Mouse (Mus musculus): ENCODE results near the gene Gm28230. TPM values are rescaled to one million over a fixed set of nuclear protein-coding genes. Genes with fewer than 3 reads are reported as not detected.

The Gm28230 gene
- polyA plus RNA-seq, 1 experiment: 0.10 TPM

GRCm38 (mm10) chr2:74727640-74728302, 1.2 kb downstream of the Gm28230 start:
- H3K27me3 ChIP-seq (ENCODE audit: control insufficient read depth, insufficient read depth, low read length): peaks cover 49% of the 10 kb centered on the region
- H3K27ac ChIP-seq (ENCODE audit: insufficient read depth, low read depth, low read length): no peak overlapping the region
- H3K4me1 ChIP-seq (ENCODE audit: control insufficient read depth, insufficient read depth, insufficient read length, low read length): peaks cover 7% of the 10 kb centered on the region
- 30% methylated on average over 25 of the region's 25 CpGs for WGBS
- no peak for TF ChIP-seq POLR2A (IDR thresholded peaks at IDR 0.05; ENCODE audit: low read depth, low read length)
- TF ChIP-seq CTCF (IDR thresholded peaks at IDR 0.05; ENCODE audit: extremely low read depth, insufficient read length, insufficient replicate concordance, low read depth, low read length): no peak
- no peaks in the 10 kb centered on the region for H3K36me3 ChIP-seq (ENCODE audit: control insufficient read depth, insufficient read depth, low read length)
- H3K4me3 ChIP-seq (ENCODE audit: low read depth, low read length): peak overlapping the region; percentile 23; the same call in 1 of the 2 replicates

- TF ChIP-seq POLR2A (IDR thresholded peaks at IDR 0.05; ENCODE audit: low read depth, low read length): no peak
- no peak for TF ChIP-seq CTCF (IDR thresholded peaks at IDR 0.05; ENCODE audit: extremely low read depth, insufficient read length, insufficient replicate concordance, low read depth, low read length)
- 39% methylated on average over 13 of the region's 13 CpGs for WGBS
- Histone ChIP-seq H3K4me1 (ENCODE audit: control insufficient read depth, insufficient read depth, insufficient read length, low read length) (peaks cover 7% of the 10 kb centered on the region), H3K27ac (ENCODE audit: insufficient read depth, low read depth, low read length) (no peak overlapping the region), H3K27me3 (ENCODE audit: control insufficient read depth, insufficient read depth, low read length) (peaks cover 51% of the 10 kb centered on the region), H3K36me3 (ENCODE audit: control insufficient read depth, insufficient read depth, low read length) (no peaks in the 10 kb centered on the region), H3K4me3 (ENCODE audit: low read depth, low read length) (no peak overlapping the region)
These were observed 1.8 kb downstream of the Gm28230 start for GRCm38 (mm10) chr2:74728303-74728680.

- no peak overlapping the region for H3K27ac ChIP-seq (ENCODE audit: insufficient read depth, low read depth, low read length)
- 41% methylated on average over 8 of the region's 8 CpGs for WGBS
These were observed 3.8 kb downstream of the Gm28230 start for GRCm38 (mm10) chr2:74730331-74730730.

GRCm38 (mm10) chr2:74731055-74731454, 4.5 kb downstream of the Gm28230 start:
- peaks cover 70% of the 10 kb centered on the region for H3K27me3 ChIP-seq (ENCODE audit: control insufficient read depth, insufficient read depth, low read length)
- no peak overlapping the region for H3K4me3 ChIP-seq (ENCODE audit: low read depth, low read length)
- no peaks in the 10 kb centered on the region for H3K36me3 ChIP-seq (ENCODE audit: control insufficient read depth, insufficient read depth, low read length)
- H3K27ac ChIP-seq (ENCODE audit: insufficient read depth, low read depth, low read length): no peak overlapping the region
- no peak for TF ChIP-seq CTCF (IDR thresholded peaks at IDR 0.05; ENCODE audit: extremely low read depth, insufficient read length, insufficient replicate concordance, low read depth, low read length)
- peaks cover 3% of the 10 kb centered on the region; the same call in 1 of the 2 replicates for H3K4me1 ChIP-seq (ENCODE audit: control insufficient read depth, insufficient read depth, insufficient read length, low read length)

More at GRCm38 (mm10) chr2:74730331-74730730, 3.8 kb downstream of the Gm28230 start:
- H3K36me3 ChIP-seq (ENCODE audit: control insufficient read depth, insufficient read depth, low read length): no peaks in the 10 kb centered on the region
- H3K4me1 ChIP-seq (ENCODE audit: control insufficient read depth, insufficient read depth, insufficient read length, low read length): peaks cover 3% of the 10 kb centered on the region; the same call in 1 of the 2 replicates
- no peak overlapping the region for H3K4me3 ChIP-seq (ENCODE audit: low read depth, low read length)
- peaks cover 66% of the 10 kb centered on the region for H3K27me3 ChIP-seq (ENCODE audit: control insufficient read depth, insufficient read depth, low read length)
- no peak for TF ChIP-seq POLR2A (IDR thresholded peaks at IDR 0.05; ENCODE audit: low read depth, low read length)
- TF ChIP-seq CTCF (IDR thresholded peaks at IDR 0.05; ENCODE audit: extremely low read depth, insufficient read length, insufficient replicate concordance, low read depth, low read length): no peak

- Histone ChIP-seq H3K27ac (ENCODE audit: insufficient read depth, low read depth, low read length) (no peak overlapping the region), H3K4me1 (ENCODE audit: control insufficient read depth, insufficient read depth, insufficient read length, low read length) (peaks cover 3% of the 10 kb centered on the region; the same call in 1 of the 2 replicates), H3K27me3 (ENCODE audit: control insufficient read depth, insufficient read depth, low read length) (peaks cover 69% of the 10 kb centered on the region), H3K36me3 (ENCODE audit: control insufficient read depth, insufficient read depth, low read length) (no peaks in the 10 kb centered on the region), H3K4me3 (ENCODE audit: low read depth, low read length) (no peak overlapping the region)
- no peak for TF ChIP-seq CTCF (IDR thresholded peaks at IDR 0.05; ENCODE audit: extremely low read depth, insufficient read length, insufficient replicate concordance, low read depth, low read length)
- 31% methylated on average over 9 of the region's 9 CpGs for WGBS
These were observed 5.4 kb downstream of the Gm28230 start for GRCm38 (mm10) chr2:74731799-74732512.

- no peaks in the 10 kb centered on the region for H3K36me3 ChIP-seq (ENCODE audit: control insufficient read depth, insufficient read depth, low read length)
- H3K4me3 ChIP-seq (ENCODE audit: low read depth, low read length): peak overlapping the region; percentile 40
- peaks cover 2% of the 10 kb centered on the region; the same call in 1 of the 2 replicates for H3K4me1 ChIP-seq (ENCODE audit: control insufficient read depth, insufficient read depth, insufficient read length, low read length)
- 7% methylated on average over 52 of the region's 52 CpGs for WGBS
- peaks cover 68% of the 10 kb centered on the region for H3K27me3 ChIP-seq (ENCODE audit: control insufficient read depth, insufficient read depth, low read length)
- no peak overlapping the region for H3K27ac ChIP-seq (ENCODE audit: insufficient read depth, low read depth, low read length)
- TF ChIP-seq POLR2A (IDR thresholded peaks at IDR 0.05; ENCODE audit: low read depth, low read length) (no peak), CTCF (IDR thresholded peaks at IDR 0.05; ENCODE audit: extremely low read depth, insufficient read length, insufficient replicate concordance, low read depth, low read length) (no peak)
These were observed 6.2 kb downstream of the Gm28230 start for GRCm38 (mm10) chr2:74732513-74733316.

GRCm38 (mm10) chr2:74733317-74733661, 6.8 kb downstream of the Gm28230 start:
- peaks cover 68% of the 10 kb centered on the region for H3K27me3 ChIP-seq (ENCODE audit: control insufficient read depth, insufficient read depth, low read length)
- no peak overlapping the region for H3K27ac ChIP-seq (ENCODE audit: insufficient read depth, low read depth, low read length)
- H3K4me3 ChIP-seq (ENCODE audit: low read depth, low read length): peak overlapping the region; percentile 40

More at GRCm38 (mm10) chr2:74733317-74733661, 6.8 kb downstream of the Gm28230 start:
- TF ChIP-seq POLR2A (IDR thresholded peaks at IDR 0.05; ENCODE audit: low read depth, low read length) (no peak), CTCF (IDR thresholded peaks at IDR 0.05; ENCODE audit: extremely low read depth, insufficient read length, insufficient replicate concordance, low read depth, low read length) (no peak)
- Histone ChIP-seq H3K36me3 (ENCODE audit: control insufficient read depth, insufficient read depth, low read length) (no peaks in the 10 kb centered on the region), H3K4me1 (ENCODE audit: control insufficient read depth, insufficient read depth, insufficient read length, low read length) (peaks cover 2% of the 10 kb centered on the region; the same call in 1 of the 2 replicates)
- WGBS: 2% methylated on average over 16 of the region's 16 CpGs
